Mouse (Mus musculus) B cell, adult (primary cell): Measurements from ENCODE around the gene Apela. TPM values are rescaled to one million over a fixed set of nuclear protein-coding genes. Genes with fewer than 3 reads are reported as not detected.

Experiments used
- total RNA-seq: library from RNA; stranded (reverse); gene quantifications from 4 replicates; pipeline ENCODE4 v1.2.4, GENCODE M21; 2023; ENCODE audit not compliant: inconsistent age

Apela gene
- total RNA-seq, result not detected in 4 replicates

GRCm38 (mm10) chr8:65037117-65037533 is at the start of gene Apela:
Gene Apela, minus strand, starts transcription at chr8:65037336.

GRCm38 (mm10) chr8:65074733-65075132 is 37.6 kb upstream of the Apela start, which contains the start of gene Gm10663:
Gene Gm10663, plus strand, starts transcription at chr8:65075033.

GRCm38 (mm10) chr8:65018423-65018822 is 18.7 kb downstream of the Apela start, which contains the start of the genes Trim61 and Trim60:
Gene Trim61, minus strand, starts transcription at chr8:65018523.
Gene Trim60, minus strand, starts transcription at chr8:65018584.

GRCm38 (mm10) chr8:64987731-64988130 is 49.4 kb downstream of the Apela start, which contains the start of gene Trim75:
Gene Trim75, minus strand, starts transcription at chr8:64987831.

Other genes with a start within 250 kb of the Apela start
- 21.5 to 29.9 TPM (median 24.8 TPM) in 4 replicates for gene Klhl2, start 187.3 kb downstream of the Apela start, total RNA-seq
- 38.8 to 50.6 TPM (median 49.6 TPM) in 4 replicates for gene Tmem192, start 90.2 kb downstream of the Apela start, total RNA-seq
- gene Trim75, start 49.5 kb downstream of the Apela start, total RNA-seq, result not detected in 4 replicates
- gene Trim61, start 18.8 kb downstream of the Apela start, total RNA-seq, result not detected in 4 replicates
- not detected in 4 replicates for gene Trim60, start 18.8 kb downstream of the Apela start, total RNA-seq
- gene Gm10663, start 37.7 kb upstream of the Apela start, total RNA-seq, result not detected in 4 replicates
- gene BC030870, start 92.2 kb upstream of the Apela start, total RNA-seq, result not detected in 4 replicates